Mouse (Mus musculus) mature B cell (primary cell): Measurements from ENCODE around the gene Serping1.
"Not testable (repeated sequence)": the region's sequence is repeated elsewhere in the genome, so short reads cannot be mapped to it uniquely, and the experiment has no call there.

Source experiments
- in situ Hi-C: fragments of 300-500 bp; cut with MboI; formaldehyde crosslinking; loops from 2 replicates; pipeline ENCODE4 v1.14.3; 2019

Gene Serping1

GRCm38 (mm10) chr2:84738271-84738911 lies 36.9 kb downstream of the Serping1 start:
- in situ Hi-C loops, result no loop called here

- in situ Hi-C loops, result no loop called here
These were observed 37.8 kb downstream of the Serping1 start for GRCm38 (mm10) chr2:84737451-84737925.

- in situ Hi-C loops, result no loop called here
These were observed 38.7 kb downstream of the Serping1 start for GRCm38 (mm10) chr2:84736312-84737161.

- in situ Hi-C loops, result no loop called here
These were observed 39.8 kb downstream of the Serping1 start for GRCm38 (mm10) chr2:84735346-84735920.

GRCm38 (mm10) chr2:84734919-84735318 lies 40.3 kb downstream of the Serping1 start:
- in situ Hi-C loops, result no loop called here

GRCm38 (mm10) chr2:84734351-84734864 lies 40.8 kb downstream of the Serping1 start:
- in situ Hi-C loops, result no loop called here

GRCm38 (mm10) chr2:84733579-84734300 lies 41.5 kb downstream of the Serping1 start, which contains the start of gene Ypel4:
Ypel4 (plus strand) TSS chr2:84734058.
- in situ Hi-C loops, result no loop called here

- in situ Hi-C loops, result no loop called here
These were observed 42.9 kb downstream of the Serping1 start for GRCm38 (mm10) chr2:84732394-84732793.

- in situ Hi-C loops, result no loop called here
These were observed 44.0 kb downstream of the Serping1 start for GRCm38 (mm10) chr2:84731206-84731605.

- in situ Hi-C loops, result not testable (repeated sequence)
These were observed 47.1 kb downstream of the Serping1 start for GRCm38 (mm10) chr2:84728191-84728590.

GRCm38 (mm10) chr2:84727172-84727858 lies 47.9 kb downstream of the Serping1 start, which contains the start of gene Clp1:
Clp1 (minus strand) TSS chr2:84727350.
- in situ Hi-C loops, result no loop called here

- in situ Hi-C loops, result no loop called here
These were observed 48.5 kb downstream of the Serping1 start for GRCm38 (mm10) chr2:84726716-84727115.

- in situ Hi-C loops, result no loop called here
These were observed 49.5 kb downstream of the Serping1 start for GRCm38 (mm10) chr2:84725770-84726169.

- in situ Hi-C loops, result no loop called here
These were observed 51.4 kb downstream of the Serping1 start for GRCm38 (mm10) chr2:84723856-84724255.

GRCm38 (mm10) chr2:84721182-84721581 lies 54.1 kb downstream of the Serping1 start:
- in situ Hi-C loops, result no loop called here

- in situ Hi-C loops, result no loop called here
These were observed 54.5 kb downstream of the Serping1 start for GRCm38 (mm10) chr2:84720718-84721117.

- in situ Hi-C loops, result no loop called here
These were observed 57.9 kb downstream of the Serping1 start for GRCm38 (mm10) chr2:84717357-84717756.

- in situ Hi-C loops, result no loop called here
These were observed 58.6 kb downstream of the Serping1 start for GRCm38 (mm10) chr2:84716423-84717355.

- in situ Hi-C loops, result no loop called here
These were observed 59.5 kb downstream of the Serping1 start for GRCm38 (mm10) chr2:84715562-84716361.
